Mouse (Mus musculus): ENCODE data around the gene Gm28048. TPM values are rescaled to one million over a fixed set of nuclear protein-coding genes. Genes with fewer than 3 reads are reported as not detected.

Gene Gm28048
- polyA plus RNA-seq, 1 experiment from 2014 or later = 4.4 TPM

- H3K4me3 ChIP-seq = no peak overlapping the region
- H3K27ac ChIP-seq = no peak overlapping the region
- no peaks in the 10 kb centered on the region for H3K27me3 ChIP-seq (ENCODE audit: poor library complexity, severe bottlenecking)
- H3K9me3 ChIP-seq = no peaks in the 10 kb centered on the region
- H3K36me3 ChIP-seq (replicated peaks) = no peaks in the 10 kb centered on the region
- DNase-seq (ENCODE audit: extremely low spot score, low spot score) = no peak
- no peaks in the 10 kb centered on the region for H3K4me1 ChIP-seq
- 82% methylated on average over 6 of the region's 6 CpGs for WGBS
Observed at GRCm38 (mm10) chr11:22892466-22892865, 89.4 kb downstream of the Gm28048 start.

GRCm38 (mm10) chr11:22891876-22892275, 90.0 kb downstream of the Gm28048 start:
- Histone ChIP-seq H3K4me3 (no peak overlapping the region), H3K4me1 (no peaks in the 10 kb centered on the region), H3K36me3 (replicated peaks) (no peaks in the 10 kb centered on the region), H3K27me3 (ENCODE audit: poor library complexity, severe bottlenecking) (no peaks in the 10 kb centered on the region), H3K9me3 (no peaks in the 10 kb centered on the region), H3K27ac (no peak overlapping the region)
- DNase-seq (ENCODE audit: extremely low spot score, low spot score) = no peak
- 91% methylated on average over 7 of the region's 7 CpGs for WGBS

- Histone ChIP-seq H3K4me1 (no peaks in the 10 kb centered on the region), H3K4me3 (no peak overlapping the region), H3K27ac (no peak overlapping the region), H3K27me3 (ENCODE audit: poor library complexity, severe bottlenecking) (no peaks in the 10 kb centered on the region), H3K36me3 (replicated peaks) (no peaks in the 10 kb centered on the region), H3K9me3 (no peaks in the 10 kb centered on the region)
- DNase-seq (ENCODE audit: extremely low spot score, low spot score) = no peak
- 82% methylated on average over 9 of the region's 9 CpGs for WGBS
Observed at GRCm38 (mm10) chr11:22891242-22891641, 90.6 kb downstream of the Gm28048 start.

GRCm38 (mm10) chr11:22889224-22889623, 92.7 kb downstream of the Gm28048 start:
- no peaks in the 10 kb centered on the region for H3K9me3 ChIP-seq
- no peaks in the 10 kb centered on the region for H3K27me3 ChIP-seq (ENCODE audit: poor library complexity, severe bottlenecking)
- no peak for DNase-seq (ENCODE audit: extremely low spot score, low spot score)
- WGBS = 89% methylated on average over 3 of the region's 3 CpGs
- H3K4me1 ChIP-seq = no peaks in the 10 kb centered on the region
- H3K27ac ChIP-seq = no peak overlapping the region
- H3K4me3 ChIP-seq = no peak overlapping the region
- H3K36me3 ChIP-seq (replicated peaks) = no peaks in the 10 kb centered on the region

GRCm38 (mm10) chr11:22886991-22887390, 94.9 kb downstream of the Gm28048 start:
- Histone ChIP-seq H3K27ac (no peak overlapping the region), H3K36me3 (replicated peaks) (no peaks in the 10 kb centered on the region), H3K9me3 (no peaks in the 10 kb centered on the region), H3K27me3 (ENCODE audit: poor library complexity, severe bottlenecking) (no peaks in the 10 kb centered on the region), H3K4me3 (no peak overlapping the region), H3K4me1 (no peaks in the 10 kb centered on the region)
- no peak for DNase-seq (ENCODE audit: extremely low spot score, low spot score)
- WGBS = 94% methylated on average over 4 of the region's 4 CpGs

GRCm38 (mm10) chr11:22885350-22885749, 96.5 kb downstream of the Gm28048 start:
- 92% methylated on average over 1 of the region's 1 CpGs for WGBS
- Histone ChIP-seq H3K4me3 (no peak overlapping the region), H3K27me3 (ENCODE audit: poor library complexity, severe bottlenecking) (no peaks in the 10 kb centered on the region), H3K36me3 (replicated peaks) (no peaks in the 10 kb centered on the region), H3K4me1 (no peaks in the 10 kb centered on the region), H3K27ac (no peak overlapping the region), H3K9me3 (no peaks in the 10 kb centered on the region)
- no peak for DNase-seq (ENCODE audit: extremely low spot score, low spot score)

DNA sequence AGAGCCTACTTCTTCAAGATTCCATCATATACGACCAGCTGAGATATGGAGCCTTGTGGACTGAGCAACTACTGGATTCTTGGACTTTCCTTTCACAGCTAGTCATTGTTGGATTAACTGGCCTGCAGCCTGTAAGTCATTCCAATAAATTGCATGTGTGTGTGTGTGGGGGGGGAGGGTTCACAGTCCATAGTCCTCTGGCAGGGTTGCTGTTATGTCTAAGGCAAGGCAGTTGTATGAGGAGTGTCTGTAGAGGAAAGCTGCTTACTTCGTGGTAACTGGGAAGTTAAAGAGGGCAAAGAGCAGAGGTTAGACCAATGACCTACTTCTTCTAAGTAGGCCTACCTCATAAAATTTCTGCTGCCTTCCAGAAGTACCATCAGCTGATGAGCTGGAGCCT, 98.2 kb downstream of the Gm28048 start:
- no peak for DNase-seq (ENCODE audit: extremely low spot score, low spot score)
- no peak overlapping the region for H3K27ac ChIP-seq
- H3K9me3 ChIP-seq = no peaks in the 10 kb centered on the region
- no peaks in the 10 kb centered on the region for H3K36me3 ChIP-seq (replicated peaks)
- H3K4me1 ChIP-seq = no peaks in the 10 kb centered on the region
- H3K27me3 ChIP-seq (ENCODE audit: poor library complexity, severe bottlenecking) = no peaks in the 10 kb centered on the region
- 88% methylated on average over 2 of the region's 2 CpGs for WGBS
- H3K4me3 ChIP-seq = no peak overlapping the region

DNA sequence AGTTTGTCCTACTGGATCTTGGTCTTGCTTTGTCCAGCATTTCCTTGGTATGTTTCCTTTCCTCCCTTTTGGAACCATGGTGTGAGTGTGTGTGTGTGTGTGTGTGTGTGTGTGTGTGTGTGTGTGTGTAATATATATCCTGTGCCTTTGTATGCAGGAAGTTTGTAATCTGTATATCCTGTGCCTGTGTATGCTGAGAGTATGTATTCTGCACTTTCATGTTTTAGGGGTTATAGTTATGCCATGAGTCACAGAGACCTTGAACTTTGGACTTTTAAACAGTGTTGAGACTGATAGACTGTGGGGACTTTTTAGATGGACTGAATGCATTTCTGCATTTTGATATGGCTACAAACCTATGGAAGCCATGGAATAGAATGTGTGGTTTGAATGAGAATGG, 99.0 kb downstream of the Gm28048 start:
- H3K9me3 ChIP-seq = no peaks in the 10 kb centered on the region
- DNase-seq (ENCODE audit: extremely low spot score, low spot score) = no peak
- no peak overlapping the region for H3K4me3 ChIP-seq
- no peak overlapping the region for H3K27ac ChIP-seq
- H3K4me1 ChIP-seq = no peaks in the 10 kb centered on the region
- no peaks in the 10 kb centered on the region for H3K27me3 ChIP-seq (ENCODE audit: poor library complexity, severe bottlenecking)
- H3K36me3 ChIP-seq (replicated peaks) = no peaks in the 10 kb centered on the region

GRCm38 (mm10) chr11:22880383-22881172, 101.3 kb downstream of the Gm28048 start:
- Histone ChIP-seq H3K4me3 (no peak overlapping the region), H3K4me1 (no peaks in the 10 kb centered on the region), H3K9me3 (no peaks in the 10 kb centered on the region), H3K27me3 (ENCODE audit: poor library complexity, severe bottlenecking) (no peaks in the 10 kb centered on the region), H3K36me3 (replicated peaks) (no peaks in the 10 kb centered on the region), H3K27ac (no peak overlapping the region)
- DNase-seq (ENCODE audit: extremely low spot score, low spot score) = no peak
- 73% methylated on average over 3 of the region's 3 CpGs for WGBS

- Histone ChIP-seq H3K4me1 (0 out of 2 replicates have a peak, but pooled peaks cover 2% of the 10 kb centered on the region), H3K36me3 (replicated peaks) (no peaks in the 10 kb centered on the region), H3K27me3 (ENCODE audit: poor library complexity, severe bottlenecking) (no peaks in the 10 kb centered on the region), H3K4me3 (no peak overlapping the region), H3K9me3 (no peaks in the 10 kb centered on the region), H3K27ac (no peak overlapping the region)
- no peak for DNase-seq (ENCODE audit: extremely low spot score, low spot score)
- WGBS = 89% methylated on average over 4 of the region's 4 CpGs
Observed at GRCm38 (mm10) chr11:22879645-22880044, 102.2 kb downstream of the Gm28048 start.

DNA sequence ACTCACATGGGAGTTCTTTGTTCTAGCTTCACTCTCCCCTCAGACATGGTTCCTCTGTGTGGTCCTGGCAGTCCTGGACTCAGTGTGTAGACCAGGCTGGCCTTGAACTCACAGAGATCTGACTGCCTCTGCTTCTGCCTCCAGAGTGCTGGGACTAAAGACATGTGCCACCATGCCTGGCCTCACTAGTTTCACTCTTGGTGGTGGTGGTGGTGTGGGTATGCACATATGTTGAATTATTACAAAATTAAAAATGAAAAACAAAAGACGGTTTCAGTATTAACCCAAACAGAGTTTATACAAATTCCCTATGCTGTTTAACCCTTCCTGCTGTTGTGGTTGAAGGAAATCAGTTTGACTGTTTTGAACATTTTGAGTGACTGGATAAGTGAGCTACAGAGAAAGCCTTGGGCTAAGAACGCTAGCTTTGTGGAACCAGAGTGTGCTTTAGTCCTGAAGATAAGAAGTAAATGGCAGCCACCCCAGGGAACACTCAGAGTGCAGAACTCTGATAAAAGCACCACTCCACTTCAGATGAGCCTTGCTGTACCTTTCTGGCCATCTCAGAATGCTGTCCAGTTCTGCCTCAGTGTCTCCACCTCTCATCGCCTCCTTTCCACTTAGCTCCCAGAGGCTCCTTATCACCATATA, 105.1 kb downstream of the Gm28048 start:
- no peaks in the 10 kb centered on the region for H3K27me3 ChIP-seq (ENCODE audit: poor library complexity, severe bottlenecking)
- no peak overlapping the region for H3K27ac ChIP-seq
- no peaks in the 10 kb centered on the region for H3K36me3 ChIP-seq (replicated peaks)
- no peak for DNase-seq (ENCODE audit: extremely low spot score, low spot score)
- 93% methylated on average over 3 of the region's 3 CpGs for WGBS
- no peak overlapping the region for H3K4me3 ChIP-seq
- peaks cover 14% of the 10 kb centered on the region; the same call in 1 of the 2 replicates for H3K4me1 ChIP-seq
- H3K9me3 ChIP-seq = no peaks in the 10 kb centered on the region

- no peak for DNase-seq (ENCODE audit: extremely low spot score, low spot score)
- Histone ChIP-seq H3K27me3 (ENCODE audit: poor library complexity, severe bottlenecking) (no peaks in the 10 kb centered on the region), H3K4me1 (peaks cover 14% of the 10 kb centered on the region; the same call in 1 of the 2 replicates), H3K36me3 (replicated peaks) (no peaks in the 10 kb centered on the region), H3K27ac (no peak overlapping the region), H3K9me3 (no peaks in the 10 kb centered on the region), H3K4me3 (no peak overlapping the region)
- WGBS = 82% methylated on average over 4 of the region's 4 CpGs
Observed at GRCm38 (mm10) chr11:22875279-22875678, 106.6 kb downstream of the Gm28048 start.

GRCm38 (mm10) chr11:22874747-22875146, 107.1 kb downstream of the Gm28048 start:
- Histone ChIP-seq H3K4me3 (no peak overlapping the region), H3K27me3 (ENCODE audit: poor library complexity, severe bottlenecking) (no peaks in the 10 kb centered on the region), H3K4me1 (peaks cover 14% of the 10 kb centered on the region; the same call in 1 of the 2 replicates), H3K9me3 (no peaks in the 10 kb centered on the region), H3K36me3 (replicated peaks) (no peaks in the 10 kb centered on the region), H3K27ac (no peak overlapping the region)
- 65% methylated on average over 6 of the region's 6 CpGs for WGBS
- no peak for DNase-seq (ENCODE audit: extremely low spot score, low spot score)
